Mouse (Mus musculus): ENCODE results near the gene Hivep3.

Hivep3 gene

DNA sequence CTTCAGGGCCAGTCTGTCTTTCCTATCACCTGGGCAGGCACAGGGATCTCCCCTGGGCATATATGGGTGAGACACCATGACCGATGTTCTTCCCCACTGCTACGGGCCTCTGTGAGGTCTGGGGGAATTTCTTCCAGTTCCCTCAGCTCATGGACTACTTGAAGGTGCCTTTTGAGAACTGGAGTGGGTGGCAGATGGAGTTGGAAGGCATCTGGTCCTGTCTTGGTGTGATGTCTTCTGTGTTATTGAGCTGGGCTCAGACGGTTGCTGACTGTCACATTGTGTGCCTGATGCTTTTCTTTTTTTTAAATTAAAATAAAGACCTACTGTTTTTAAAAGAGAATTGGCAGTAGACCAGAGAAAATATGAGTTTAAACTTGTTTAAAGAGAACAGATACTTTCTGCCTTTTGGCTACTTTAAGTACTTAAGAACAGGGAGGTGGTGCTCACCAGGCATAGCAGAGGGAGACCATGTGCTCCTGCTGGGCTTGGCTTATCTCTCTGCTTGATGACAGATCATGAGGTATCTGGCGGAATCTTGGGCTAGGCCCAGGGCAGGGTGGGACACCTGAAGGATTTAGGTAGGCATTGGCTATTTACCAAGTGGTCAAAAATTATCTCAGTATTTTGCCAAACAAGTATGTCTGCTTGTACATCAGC, 26.1 kb downstream of the Hivep3 start:
- in situ Hi-C loops (cut with MboI, MseI): loop anchor here (5.0 kb wide), 1 partner anchor 62 kb away; no protein-coding TSS in a partner anchor

DNA sequence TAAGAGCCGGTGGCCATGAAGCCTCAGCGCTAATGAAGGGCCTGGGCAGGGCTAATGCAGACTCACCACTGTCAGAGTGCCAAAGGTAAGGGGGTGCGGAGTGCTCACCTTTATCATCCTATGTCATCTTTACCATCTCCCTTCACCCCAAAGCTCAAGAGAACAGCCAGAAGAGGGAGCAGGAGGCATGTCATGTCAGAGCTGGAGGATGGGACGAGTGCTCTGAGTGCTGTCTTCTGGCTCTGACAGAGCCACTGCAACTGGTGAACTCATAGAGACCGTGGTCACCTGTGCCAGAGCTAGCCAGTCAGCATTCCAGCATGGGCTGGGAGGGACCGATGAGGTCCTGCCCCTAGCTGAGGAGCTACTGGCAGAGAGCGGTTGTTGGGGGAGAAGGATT, 27.2 kb downstream of the Hivep3 start:
- in situ Hi-C loops (cut with MboI, MseI): no loop called here

DNA sequence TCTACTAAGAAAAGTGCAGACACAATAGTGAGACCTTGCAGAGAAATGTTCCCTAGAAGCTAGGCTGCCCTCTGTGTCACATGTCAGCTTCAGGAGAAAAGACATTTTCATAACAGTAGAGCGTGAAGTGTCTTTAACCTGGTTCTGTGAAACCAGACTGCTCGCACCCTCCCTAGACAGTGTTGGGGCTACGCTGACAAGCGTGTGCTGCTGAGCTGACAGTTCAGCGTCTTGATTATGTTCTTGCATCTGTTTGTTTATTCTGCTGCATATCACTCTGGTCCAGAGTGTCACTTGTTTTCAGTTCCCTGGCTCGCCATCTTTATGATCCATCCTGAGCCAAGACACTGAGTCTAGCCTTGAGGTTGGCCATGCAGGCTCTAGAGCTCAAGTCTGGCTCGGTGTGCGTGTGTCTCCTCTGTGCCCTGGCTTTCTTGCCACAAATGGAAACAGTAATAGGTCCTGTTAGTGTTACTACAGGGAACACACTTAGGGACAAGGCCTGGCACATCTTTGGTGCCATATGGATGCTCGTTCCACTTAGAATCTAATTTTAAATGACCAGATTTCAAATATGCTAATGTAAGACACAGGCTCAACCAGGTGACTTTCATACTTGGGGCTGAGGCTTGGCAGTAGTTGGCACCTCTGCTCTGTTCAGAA, 28.0 kb downstream of the Hivep3 start:
- in situ Hi-C loops (cut with MboI, MseI): no loop called here

DNA sequence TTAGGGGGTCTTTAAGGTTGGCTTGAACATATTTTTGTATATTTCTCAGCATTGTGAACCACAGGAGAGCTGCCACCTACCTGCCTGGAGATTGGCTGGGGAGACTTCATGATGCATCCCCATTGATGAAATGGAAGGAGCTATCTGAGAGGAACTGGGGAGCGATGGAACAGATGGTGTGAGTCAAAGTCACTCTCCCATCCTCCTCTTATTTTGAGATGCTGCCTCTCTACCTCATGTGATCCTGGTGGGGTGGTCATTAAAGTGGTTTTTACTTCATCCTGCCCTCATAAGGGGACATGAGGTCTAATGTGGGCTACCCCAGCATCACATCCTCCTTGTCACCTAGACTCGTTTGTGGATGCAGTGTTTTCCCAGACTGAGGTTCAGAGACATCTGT, 28.6 kb downstream of the Hivep3 start:
- in situ Hi-C loops (cut with MboI, MseI): no loop called here

DNA sequence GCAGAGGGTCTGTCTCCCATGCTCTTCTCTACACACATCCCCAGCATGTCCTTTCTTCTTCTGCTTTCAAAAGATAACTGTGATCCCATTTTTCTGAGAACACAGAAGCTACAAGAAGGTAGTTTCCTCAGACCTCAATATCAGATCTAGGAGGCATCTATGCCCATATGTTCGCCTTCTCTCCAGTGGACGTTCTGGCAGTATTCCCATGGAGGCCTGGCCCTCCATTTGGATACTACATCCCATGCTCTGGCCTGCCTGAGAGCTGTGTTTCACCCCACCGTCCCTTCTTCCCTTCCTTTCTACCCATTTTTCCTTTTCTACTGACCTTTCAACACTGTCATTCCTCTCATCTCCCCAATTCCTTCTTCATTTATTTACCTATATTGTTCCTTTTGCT, 34.5 kb downstream of the Hivep3 start:
- in situ Hi-C loops (cut with MboI, MseI): no loop called here

DNA sequence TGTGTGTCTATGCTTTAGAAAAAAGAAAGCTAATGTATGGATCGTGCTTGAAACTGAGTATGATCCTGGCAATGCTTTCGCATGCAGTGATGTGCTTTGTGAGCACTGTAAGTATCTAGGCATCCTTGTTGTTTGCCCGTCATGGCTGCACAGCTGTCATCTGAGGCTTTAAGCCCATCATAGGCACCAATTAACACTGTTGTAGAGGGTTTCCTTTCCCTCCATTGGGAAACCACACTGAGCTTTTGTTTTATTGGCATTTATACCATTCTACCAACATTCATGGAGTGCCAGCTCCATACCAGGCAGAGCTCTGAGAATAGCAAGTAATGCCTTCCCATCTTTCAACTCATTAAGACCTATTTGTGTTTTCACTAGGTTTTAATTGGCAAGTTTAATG, 42.3 kb downstream of the Hivep3 start:
- in situ Hi-C loops (cut with MboI, MseI): no loop called here

DNA sequence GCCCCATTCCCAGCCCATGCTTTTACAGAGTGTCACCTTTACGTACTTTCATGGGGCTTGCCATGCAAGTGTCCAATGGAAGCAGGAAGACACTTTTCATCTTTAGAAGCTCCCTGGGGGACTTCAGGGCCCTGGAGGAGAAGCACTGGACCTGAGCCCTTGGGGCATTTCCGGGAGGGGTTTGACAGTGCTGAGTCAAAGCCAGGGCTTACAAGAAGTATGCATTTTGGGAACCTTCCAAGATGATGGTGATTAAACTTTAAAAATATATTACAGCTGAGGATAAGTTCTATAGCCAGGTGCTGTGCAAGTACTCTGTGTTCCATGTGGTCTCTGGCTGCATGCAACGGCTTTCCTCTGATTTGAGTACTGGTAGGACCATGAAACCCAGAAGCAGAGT, 43.6 kb downstream of the Hivep3 start:
- in situ Hi-C loops (cut with MboI, MseI): no loop called here

DNA sequence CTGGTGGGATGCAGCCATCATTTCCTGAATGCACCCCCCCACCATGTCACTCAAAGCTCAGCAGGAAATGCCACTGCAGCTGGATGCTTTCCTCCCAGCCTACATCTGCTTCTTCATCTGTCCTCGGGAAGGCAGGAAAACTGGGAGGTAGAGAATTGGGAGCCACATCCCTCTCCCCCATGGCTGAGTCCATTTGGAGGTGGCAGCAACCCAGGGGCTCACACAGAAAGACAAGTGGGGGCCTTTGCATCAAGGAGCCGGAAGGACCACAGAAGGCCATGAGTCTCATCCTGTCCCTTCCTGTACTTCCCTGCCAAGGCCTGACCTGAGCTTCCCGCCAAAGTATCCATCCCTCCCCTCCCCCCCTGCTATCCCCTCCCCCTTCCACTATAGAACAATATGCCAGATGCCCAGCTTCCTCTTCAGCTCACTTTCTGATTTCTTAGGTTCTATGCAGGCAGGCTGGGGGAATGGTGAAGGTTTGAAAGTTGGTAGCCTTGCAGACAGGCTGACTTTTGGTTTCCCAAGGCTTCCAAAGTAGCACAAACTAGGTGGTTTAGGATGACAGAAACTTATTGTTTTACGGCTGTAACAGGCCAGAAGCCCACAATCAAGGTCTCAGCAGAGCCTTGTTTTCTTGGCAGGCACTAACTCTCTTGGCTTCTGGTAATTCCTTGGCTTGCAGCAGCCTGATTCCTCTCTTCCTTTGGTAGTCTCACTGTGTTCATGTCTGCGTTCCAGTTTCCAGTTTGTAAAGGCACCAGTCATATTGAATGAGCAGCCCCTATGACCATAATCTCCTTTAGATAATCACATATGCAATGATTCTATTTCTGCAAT, 46.2 kb downstream of the Hivep3 start:
- in situ Hi-C loops (cut with MboI, MseI): no loop called here

DNA sequence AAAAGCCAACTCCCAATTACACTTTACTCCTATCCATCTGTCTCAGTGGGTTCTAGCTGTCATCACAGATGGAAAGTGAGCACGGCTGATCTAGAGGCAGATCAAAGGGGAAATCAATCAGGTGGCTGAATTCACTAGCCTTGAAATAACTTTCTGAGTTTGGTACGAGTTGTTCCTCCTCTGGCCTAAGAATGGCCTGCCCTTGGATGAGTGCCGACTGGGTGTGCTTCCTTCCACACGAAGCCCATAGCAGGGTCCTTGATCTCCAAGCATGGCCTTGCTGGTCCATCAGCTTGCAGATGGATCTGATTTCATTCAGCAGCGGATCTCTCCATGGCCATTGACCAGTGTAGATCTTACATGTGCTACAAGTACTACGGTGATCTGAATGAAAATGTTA, 47.3 kb downstream of the Hivep3 start:
- in situ Hi-C loops (cut with MboI, MseI): no loop called here

DNA sequence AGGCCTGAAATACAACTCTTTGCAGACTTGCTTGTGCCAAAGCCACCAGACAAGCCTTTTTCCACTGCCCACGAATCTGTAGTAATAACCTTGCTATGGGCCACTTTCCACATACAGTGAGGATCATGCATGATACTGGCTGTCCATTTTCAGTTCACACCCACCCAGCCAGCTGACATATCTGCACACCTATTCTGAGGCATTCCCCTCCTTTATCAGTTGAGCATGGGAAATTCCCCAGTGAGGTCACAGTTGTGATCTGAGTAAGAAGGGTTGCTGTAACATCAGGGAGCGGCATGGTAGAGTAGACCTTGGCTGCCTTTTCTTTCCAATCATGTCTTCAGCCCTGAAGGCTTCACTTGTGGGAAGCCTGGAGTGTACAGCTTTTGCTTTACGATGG, 51.4 kb downstream of the Hivep3 start:
- in situ Hi-C loops (cut with MboI, MseI): no loop called here

DNA sequence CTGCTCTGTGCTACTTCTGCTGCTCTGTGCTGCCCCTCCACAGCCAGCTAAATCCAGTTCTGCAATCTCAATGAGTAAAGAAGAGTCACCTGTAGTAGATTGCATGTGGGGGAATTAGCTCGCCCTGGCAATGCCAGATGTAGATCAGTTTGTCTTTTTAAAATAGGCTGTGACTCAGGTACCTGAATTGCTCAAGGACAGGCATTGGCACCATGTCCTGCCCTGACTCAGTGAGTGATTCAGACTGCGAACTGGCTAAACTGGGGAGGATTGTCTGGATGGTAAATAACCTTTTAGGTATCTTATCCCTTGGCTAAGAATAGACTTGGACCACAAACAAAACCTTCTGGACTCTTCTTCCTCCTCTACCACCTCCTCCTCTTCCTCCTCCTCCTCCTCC, 52.7 kb downstream of the Hivep3 start:
- in situ Hi-C loops (cut with MboI, MseI): no loop called here

DNA sequence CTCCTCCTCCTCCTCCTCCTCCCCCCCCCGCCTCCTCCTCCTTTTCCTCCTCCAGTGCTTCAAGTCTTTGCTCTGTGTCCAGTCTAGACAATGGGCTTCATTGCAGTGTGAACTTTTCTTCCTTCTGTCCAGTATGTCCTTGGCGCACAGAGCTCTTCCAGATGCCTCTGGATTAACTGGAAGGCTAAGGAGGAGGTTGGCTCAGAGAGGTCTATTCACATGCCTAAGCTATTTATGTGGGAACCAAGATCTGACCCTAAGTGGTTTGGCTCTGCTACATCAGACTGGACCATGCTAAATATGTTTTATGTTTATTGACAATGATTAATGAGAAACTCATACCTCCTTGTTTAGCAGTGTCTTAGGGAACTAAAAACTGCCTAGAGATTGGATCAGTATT, 53.1 kb downstream of the Hivep3 start:
- in situ Hi-C loops (cut with MboI, MseI): no loop called here

DNA sequence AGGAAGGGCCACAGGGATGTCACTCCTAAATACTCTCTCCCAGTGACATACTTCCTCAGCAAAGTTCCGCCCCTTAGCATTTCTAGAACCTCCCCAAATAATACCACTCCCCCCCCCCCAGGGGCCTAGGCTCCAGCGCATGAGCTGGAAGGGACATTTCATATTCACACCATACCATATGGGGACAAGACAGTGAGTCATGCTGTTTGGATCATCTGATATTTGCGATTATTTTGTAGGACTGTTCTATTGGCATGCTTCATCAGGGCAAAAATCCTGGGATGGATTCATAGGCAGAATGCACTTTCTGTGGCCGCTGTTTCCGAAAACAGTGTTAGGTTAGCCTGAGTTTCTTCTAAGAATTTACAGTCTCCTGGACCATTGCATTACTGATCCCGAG, 55.2 kb downstream of the Hivep3 start:
- in situ Hi-C loops (cut with MboI, MseI): no loop called here

DNA sequence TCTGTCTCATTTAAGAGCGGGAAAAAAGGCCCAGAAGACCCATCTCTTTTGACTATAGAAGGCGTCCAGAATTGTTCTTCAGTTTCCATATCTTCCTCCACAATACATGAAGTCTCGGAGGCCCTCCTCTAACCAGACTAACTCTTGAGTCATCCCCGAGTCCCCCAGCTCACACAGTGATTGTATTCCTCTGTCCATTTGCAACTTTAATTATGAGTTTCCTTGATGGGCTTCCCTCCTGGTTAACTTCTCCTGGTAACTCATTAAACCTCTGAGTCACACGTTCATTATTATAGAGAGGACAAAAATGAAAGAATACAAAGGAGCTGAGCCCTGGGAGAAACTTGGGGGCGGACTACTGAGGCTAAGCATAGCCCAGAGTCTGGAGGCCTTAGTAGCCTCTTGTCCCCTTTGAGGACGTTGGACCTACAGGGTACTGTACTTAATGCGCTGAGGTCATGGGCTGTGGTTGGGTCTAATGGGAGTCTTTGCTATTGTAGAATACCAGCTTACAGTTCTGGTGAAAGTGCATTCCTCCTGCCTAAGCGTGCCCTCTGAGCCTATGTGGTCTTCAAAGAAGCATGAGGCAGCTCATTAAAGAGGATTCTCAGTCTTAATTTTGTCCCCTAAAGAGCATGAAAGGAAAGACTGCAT, 56.0 kb downstream of the Hivep3 start:
- in situ Hi-C loops (cut with MboI, MseI): no loop called here

DNA sequence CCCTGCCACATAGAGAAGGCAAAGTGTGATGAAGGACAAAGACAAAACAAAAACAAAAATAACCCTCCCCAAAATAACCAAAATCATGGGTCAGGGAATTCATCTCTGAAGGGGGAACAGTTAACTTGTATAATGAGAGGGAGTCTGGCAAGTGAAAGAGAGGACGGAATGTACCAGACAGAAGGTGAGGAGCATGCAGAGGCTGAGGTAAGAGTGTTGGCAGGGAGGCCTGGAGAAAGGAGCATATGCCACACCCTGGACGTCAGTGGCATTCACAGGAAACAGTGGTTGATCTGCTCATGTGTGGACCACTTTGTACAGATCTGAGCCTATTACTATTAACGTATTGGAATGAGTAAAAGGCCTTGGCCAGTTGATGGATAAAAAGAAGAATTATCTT, 65.3 kb downstream of the Hivep3 start:
- in situ Hi-C loops (cut with MboI, MseI): no loop called here

DNA sequence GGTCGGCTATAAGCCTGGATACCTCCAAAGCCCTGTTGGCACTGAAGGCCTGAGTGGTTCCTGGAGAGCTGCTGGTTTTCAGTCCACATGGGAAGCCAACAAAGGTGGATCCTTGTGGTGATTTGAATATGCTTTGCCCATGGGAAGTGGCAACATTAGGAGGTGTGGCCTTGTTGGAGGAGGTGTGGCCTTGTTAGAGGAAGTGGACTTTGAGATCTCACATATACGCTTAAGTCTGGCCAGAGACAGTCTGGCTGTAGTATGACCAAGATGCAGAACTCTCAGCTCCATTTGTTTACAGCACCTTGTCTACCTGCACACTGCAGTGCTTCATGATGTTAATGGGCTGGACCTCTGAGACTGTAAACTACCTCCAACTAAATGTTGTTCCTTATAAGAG, 73.0 kb downstream of the Hivep3 start:
- in situ Hi-C loops (cut with MboI, MseI): loop anchor here (5.0 kb wide), 1 partner anchor 54 kb away; no protein-coding TSS in a partner anchor

DNA sequence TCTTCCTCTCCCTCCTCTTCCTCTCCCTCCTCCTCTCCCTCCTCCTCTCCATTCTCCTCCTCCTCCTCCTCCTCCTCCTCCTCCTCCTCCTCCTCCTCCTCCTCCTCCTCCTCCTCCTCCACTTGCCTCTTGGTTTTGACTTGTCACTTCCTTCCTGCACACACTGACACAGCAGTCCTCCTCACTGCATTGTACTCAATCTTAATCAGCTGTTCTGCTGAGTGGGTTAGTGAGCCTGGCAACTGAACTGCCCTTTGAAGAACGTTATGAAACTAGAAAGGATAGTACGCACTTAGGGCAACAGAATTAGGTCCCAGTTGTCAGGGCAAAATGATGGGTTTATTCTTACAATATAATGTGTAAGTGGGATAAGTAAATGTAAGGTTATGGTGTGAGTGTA, 73.8 kb downstream of the Hivep3 start:
- in situ Hi-C loops (cut with MboI, MseI): loop anchor here (5.0 kb wide), 1 partner anchor 55 kb away; no protein-coding TSS in a partner anchor

DNA sequence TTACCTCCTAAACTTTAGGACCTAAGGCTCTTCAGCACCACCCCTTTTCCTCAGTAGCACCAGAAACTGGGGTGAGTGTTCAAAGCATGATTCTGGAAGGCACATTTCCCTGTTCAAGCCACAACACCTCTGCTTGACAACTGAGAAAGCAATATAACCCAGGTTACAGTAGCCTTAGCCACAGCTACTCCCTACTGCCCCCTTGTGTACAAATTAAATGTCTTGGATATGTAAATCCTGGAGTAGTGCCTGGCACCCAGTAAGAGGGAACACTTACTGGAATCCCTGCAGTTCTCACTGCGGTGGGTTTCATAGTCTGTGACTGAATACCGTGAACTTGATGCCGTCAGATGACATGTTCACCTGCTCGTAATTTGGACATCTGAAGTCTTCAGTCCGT, 75.7 kb downstream of the Hivep3 start:
- in situ Hi-C loops (cut with MboI, MseI): loop anchor here (5.0 kb wide), 1 partner anchor 57 kb away; no protein-coding TSS in a partner anchor

DNA sequence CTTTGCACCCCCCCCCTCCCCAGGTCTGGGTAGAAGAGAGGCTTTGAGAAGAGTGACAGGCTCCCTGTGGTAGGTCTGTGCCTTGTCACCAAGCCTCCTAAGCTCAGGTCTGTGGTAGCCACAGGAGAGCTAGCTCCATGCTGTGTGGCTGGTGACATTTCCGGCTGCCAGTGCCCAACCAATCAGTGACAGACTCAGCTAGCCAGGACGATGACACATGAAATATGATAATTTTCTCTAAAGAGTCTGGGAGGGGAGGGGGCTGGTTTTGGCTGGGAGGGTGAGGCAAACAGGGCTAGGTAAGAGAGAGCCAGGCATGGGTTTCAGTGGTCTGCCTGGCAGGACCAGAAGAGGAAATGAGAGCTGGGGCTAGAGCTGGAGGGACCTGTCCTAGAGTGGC, 79.2 kb downstream of the Hivep3 start:
- in situ Hi-C loops (cut with MboI, MseI): no loop called here

DNA sequence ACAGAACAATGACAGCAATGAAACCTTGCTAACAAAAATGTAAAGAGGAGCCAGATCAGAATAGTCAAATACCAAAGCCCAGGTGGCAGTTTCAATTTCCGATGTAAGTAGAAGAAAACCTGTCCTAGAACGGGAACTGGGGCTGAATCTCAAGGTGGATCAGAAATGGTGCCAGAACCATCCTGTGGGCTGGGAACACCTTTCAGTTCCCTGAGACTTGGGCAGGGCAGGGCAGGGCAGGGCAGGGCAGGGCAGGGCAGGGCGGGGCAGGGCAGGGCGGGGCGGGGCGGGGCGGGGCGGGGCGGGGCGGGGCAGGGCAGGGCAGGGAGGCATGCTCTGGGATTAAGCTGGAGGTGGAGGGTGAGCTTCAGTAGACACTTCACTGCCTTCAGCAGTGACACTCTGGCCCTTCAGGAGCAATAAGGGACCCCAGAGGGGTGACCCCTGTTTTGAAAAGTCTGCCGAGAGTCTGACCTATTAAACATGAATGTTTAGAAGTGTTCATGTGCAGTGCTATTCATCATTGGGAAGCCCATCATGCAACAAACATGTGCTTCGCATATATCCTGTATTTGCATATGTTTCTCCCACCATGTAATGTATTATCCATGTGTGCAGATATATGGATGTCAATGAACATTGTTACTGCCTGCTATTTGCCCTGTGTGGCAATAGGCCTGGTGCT, 80.1 kb downstream of the Hivep3 start:
- in situ Hi-C loops (cut with MboI, MseI): no loop called here
